Mouse (Mus musculus): ENCODE measurements around the gene P3h4. TPM values are rescaled to one million over a fixed set of nuclear protein-coding genes. Genes with fewer than 3 reads are reported as not detected.

Gene P3h4
- polyA plus RNA-seq, 2 experiments, result 2.8 TPM

DNA sequence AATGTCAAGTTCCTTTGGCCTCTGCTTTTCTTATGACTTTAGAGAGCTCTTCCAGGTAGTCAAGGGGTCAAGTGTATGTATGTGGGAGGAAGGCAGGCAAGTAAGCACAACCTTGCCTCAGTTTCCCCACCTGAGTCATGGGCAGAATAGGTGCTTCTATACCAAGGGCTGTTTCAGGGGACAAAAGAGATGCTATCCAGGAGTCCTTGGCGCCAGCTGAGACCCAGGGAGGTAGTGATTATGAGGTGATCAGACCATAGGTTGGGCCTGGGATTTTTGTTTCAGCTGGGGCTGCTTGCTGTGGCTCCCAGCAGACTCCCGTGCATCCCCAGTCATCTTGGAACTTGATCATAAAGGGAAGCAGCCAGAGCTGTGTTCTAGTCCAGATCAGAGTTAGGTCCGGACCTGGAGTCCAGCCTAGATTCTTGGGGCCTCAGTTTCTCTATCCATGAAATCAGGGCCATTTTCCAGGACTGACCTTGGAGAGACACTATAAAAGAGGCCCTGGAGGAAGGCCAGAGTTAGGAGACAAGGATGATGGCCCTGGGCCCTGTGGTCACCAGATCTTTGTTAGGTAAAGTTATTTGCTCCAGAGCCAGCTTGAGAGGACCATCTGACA is 10.1 kb downstream of the P3h4 start:
- DNase-seq (ENCODE audit: low read depth in 3 of 3, low spot score in 3 of 3) (no peak), ATAC-seq (ENCODE audit: insufficient read depth) (no peak)
- Histone ChIP-seq H3K4me2 (ENCODE audit: low read depth) (no peak overlapping the region), H3K36me3 (replicated peaks; ENCODE audit: control insufficient read depth, insufficient read depth, low read depth) (no peaks in the 10 kb centered on the region), H3K9me3 (ENCODE audit: control insufficient read depth, low read length) (no peaks in the 10 kb centered on the region), H3K27ac (no peak overlapping the region), H3K9ac (replicated peaks) (no peak overlapping the region), H3K4me1 (replicated peaks; ENCODE audit: control insufficient read depth in 2 of 2, insufficient read depth in 2 of 2, low read length in 1 of 2) (peaks cover 7 to 14% of the 10 kb centered on the region in 2 experiments), H3K4me3 (ENCODE audit: insufficient read depth in 1 of 2, low read depth in 2 of 2, low read length in 2 of 2) (no peak overlapping the region), H3K27me3 (ENCODE audit: control insufficient read depth, insufficient read depth, low read length) (no peaks in the 10 kb centered on the region)
- 69% methylated on average over 3 of the region's 3 CpGs for WGBS (ENCODE audit: insufficient replicate concordance)
- no peak for TF ChIP-seq CTCF (IDR thresholded peaks at IDR 0.05; ENCODE audit: low read depth)
- TF ChIP-seq EP300 (IDR thresholded peaks at IDR 0.05; ENCODE audit: low read depth), result no peak

DNA sequence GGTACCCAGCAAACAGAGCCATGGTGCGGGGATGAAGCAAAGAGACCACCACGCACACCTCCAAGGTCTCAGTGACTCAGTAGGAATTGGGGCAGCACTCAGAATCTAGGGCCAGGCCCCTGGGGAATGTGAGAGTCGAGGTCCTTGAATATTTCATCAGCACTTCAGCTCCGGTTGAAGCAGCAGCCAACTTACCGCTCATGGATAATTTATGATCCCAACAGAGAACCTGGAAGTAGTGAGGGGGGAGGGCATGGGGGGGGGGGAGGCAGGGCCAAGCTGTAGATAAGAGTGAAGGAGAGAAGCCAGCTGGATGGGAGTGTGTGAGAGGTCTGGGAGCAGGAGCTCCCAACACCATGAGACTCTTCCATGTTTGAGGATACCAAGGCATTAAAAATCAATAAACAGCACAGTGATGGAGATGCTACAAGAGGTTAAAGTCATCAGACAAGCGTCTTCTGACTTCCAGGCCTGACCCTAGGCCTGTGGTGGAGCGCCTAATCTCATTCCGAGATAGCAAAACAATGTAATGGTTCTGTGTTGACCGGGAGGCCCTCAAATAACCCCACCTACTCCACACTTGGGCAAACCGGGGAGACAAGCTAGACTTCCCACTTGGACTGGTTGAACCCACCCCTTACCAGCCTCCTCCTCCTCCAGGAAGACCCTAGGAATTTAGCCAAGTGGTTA is 11.0 kb downstream of the P3h4 start:
- WGBS (ENCODE audit: insufficient replicate concordance), result 59% methylated on average over 10 of the region's 10 CpGs
- no peak overlapping the region for H3K4me3 ChIP-seq (ENCODE audit: insufficient read depth in 1 of 2, low read depth in 2 of 2, low read length in 2 of 2)
- no peak overlapping the region for H3K9ac ChIP-seq (replicated peaks)
- ATAC-seq (ENCODE audit: insufficient read depth), result no peak
- no peak overlapping the region for H3K4me2 ChIP-seq (ENCODE audit: low read depth)
- no peak for TF ChIP-seq EP300 (IDR thresholded peaks at IDR 0.05; ENCODE audit: low read depth)
- no peak for TF ChIP-seq CTCF (IDR thresholded peaks at IDR 0.05; ENCODE audit: low read depth)
- no peaks in the 10 kb centered on the region for H3K27me3 ChIP-seq (ENCODE audit: control insufficient read depth, insufficient read depth, low read length)
- H3K36me3 ChIP-seq (replicated peaks; ENCODE audit: control insufficient read depth, insufficient read depth, low read depth), result no peaks in the 10 kb centered on the region
- DNase-seq (ENCODE audit: low read depth in 3 of 3, low spot score in 3 of 3), result no peak
- H3K9me3 ChIP-seq (ENCODE audit: control insufficient read depth, low read length), result no peaks in the 10 kb centered on the region
- H3K27ac ChIP-seq, result no peak overlapping the region
- H3K4me1 ChIP-seq (replicated peaks; ENCODE audit: control insufficient read depth in 2 of 2, insufficient read depth in 2 of 2, low read length in 1 of 2), result peaks cover 7 to 17% of the 10 kb centered on the region in 2 experiments

DNA sequence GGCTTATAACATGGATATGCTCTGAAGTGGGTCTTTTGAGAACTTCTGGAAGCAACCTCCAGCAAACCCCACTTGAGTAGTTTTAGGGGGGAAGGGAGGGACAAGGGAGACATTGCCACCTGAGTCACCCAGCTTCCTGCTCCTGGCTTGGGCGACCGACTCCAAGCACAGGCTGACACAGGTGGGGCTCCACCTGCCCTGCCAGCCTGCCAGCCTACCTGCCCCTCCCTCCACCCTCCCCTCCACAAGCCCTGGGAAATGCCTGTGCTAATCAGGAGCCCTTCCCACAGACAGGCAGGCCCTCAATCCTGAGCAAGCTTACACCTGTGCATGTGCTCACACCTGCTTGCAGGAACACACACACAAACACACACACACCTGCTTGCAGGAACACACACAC is 12.0 kb downstream of the P3h4 start:
- Histone ChIP-seq H3K4me1 (replicated peaks; ENCODE audit: control insufficient read depth in 2 of 2, insufficient read depth in 2 of 2, low read length in 1 of 2) (peaks cover 7 to 20% of the 10 kb centered on the region in 2 experiments), H3K9ac (replicated peaks) (no peak overlapping the region), H3K4me2 (ENCODE audit: low read depth) (no peak overlapping the region), H3K27me3 (ENCODE audit: control insufficient read depth, insufficient read depth, low read length) (no peaks in the 10 kb centered on the region), H3K27ac (no peak overlapping the region), H3K36me3 (replicated peaks; ENCODE audit: control insufficient read depth, insufficient read depth, low read depth) (no peaks in the 10 kb centered on the region), H3K4me3 (ENCODE audit: insufficient read depth in 1 of 2, low read depth in 2 of 2, low read length in 2 of 2) (no peak overlapping the region), H3K9me3 (ENCODE audit: control insufficient read depth, low read length) (no peaks in the 10 kb centered on the region)
- DNase-seq (ENCODE audit: low read depth in 3 of 3, low spot score in 3 of 3) (no peak), ATAC-seq (ENCODE audit: insufficient read depth) (no peak)
- no peak for TF ChIP-seq EP300 (IDR thresholded peaks at IDR 0.05; ENCODE audit: low read depth)
- TF ChIP-seq CTCF (IDR thresholded peaks at IDR 0.05; ENCODE audit: low read depth), result no peak
- WGBS (ENCODE audit: insufficient replicate concordance), result 53% methylated on average over 2 of the region's 2 CpGs

DNA sequence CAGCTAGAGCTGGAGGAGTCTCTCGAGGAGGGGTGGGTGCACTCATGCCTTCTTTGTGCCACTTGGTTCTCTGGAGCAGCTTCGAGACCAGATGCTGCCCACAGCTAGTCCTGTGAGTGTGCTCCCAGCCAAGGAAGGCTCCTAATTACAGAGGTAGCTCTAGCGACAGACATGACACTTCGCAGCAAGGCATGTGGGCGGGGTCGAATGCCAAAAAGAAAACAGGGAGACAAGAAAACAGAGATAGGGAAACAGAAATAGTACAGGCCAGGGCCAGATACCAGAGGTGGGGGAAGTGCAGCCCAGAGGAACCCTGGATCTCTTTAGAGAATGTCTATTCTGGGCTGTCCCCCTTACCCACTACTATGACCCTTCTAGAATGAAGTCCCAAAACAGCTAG is 12.4 kb downstream of the P3h4 start:
- H3K9ac ChIP-seq (replicated peaks), result no peak overlapping the region
- no peaks in the 10 kb centered on the region for H3K27me3 ChIP-seq (ENCODE audit: control insufficient read depth, insufficient read depth, low read length)
- H3K4me1 ChIP-seq (replicated peaks; ENCODE audit: control insufficient read depth in 2 of 2, insufficient read depth in 2 of 2, low read length in 1 of 2), result peaks cover 7 to 20% of the 10 kb centered on the region in 2 experiments
- H3K27ac ChIP-seq, result no peak overlapping the region
- TF ChIP-seq CTCF (IDR thresholded peaks at IDR 0.05; ENCODE audit: low read depth) (no peak), EP300 (IDR thresholded peaks at IDR 0.05; ENCODE audit: low read depth) (no peak)
- H3K4me2 ChIP-seq (ENCODE audit: low read depth), result peak overlapping the region; percentile 15
- no peaks in the 10 kb centered on the region for H3K36me3 ChIP-seq (replicated peaks; ENCODE audit: control insufficient read depth, insufficient read depth, low read depth)
- no peaks in the 10 kb centered on the region for H3K9me3 ChIP-seq (ENCODE audit: control insufficient read depth, low read length)
- WGBS (ENCODE audit: insufficient replicate concordance), result 16% methylated on average over 6 of the region's 6 CpGs
- no peak for ATAC-seq (ENCODE audit: insufficient read depth)
- H3K4me3 ChIP-seq (ENCODE audit: insufficient read depth in 1 of 2, low read depth in 2 of 2, low read length in 2 of 2), result no peak overlapping the region
- DNase-seq (ENCODE audit: low read depth in 3 of 3, low spot score in 3 of 3), result no peak

DNA sequence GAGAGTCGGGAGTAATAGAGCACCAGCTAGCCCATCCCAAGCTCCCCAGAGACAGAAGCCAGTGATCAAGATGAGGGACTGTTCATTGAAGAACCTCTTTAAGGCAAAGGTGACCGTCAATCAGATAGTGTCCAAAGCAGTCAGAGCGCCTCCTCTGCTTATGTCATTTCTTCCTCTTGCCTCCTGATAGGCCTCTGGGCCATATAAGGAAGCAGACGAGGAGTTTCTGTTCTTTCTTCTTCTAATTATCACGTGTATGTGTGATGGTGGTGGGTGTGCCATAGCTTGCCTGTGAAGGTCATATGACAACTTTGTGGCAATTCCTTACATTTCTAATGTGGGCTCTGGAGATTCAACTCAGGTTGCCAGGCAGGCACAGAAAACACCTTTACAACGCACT is 13.8 kb downstream of the P3h4 start:
- WGBS (ENCODE audit: insufficient replicate concordance), result 30% methylated on average over 6 of the region's 6 CpGs
- DNase-seq (ENCODE audit: low read depth in 3 of 3, low spot score in 3 of 3) (no peak), ATAC-seq (ENCODE audit: insufficient read depth) (no peak)
- no peak overlapping the region for H3K4me3 ChIP-seq (ENCODE audit: insufficient read depth in 1 of 2, low read depth in 2 of 2, low read length in 2 of 2)
- H3K4me1 ChIP-seq (replicated peaks; ENCODE audit: control insufficient read depth in 2 of 2, insufficient read depth in 2 of 2, low read length in 1 of 2), result peaks cover 7 to 20% of the 10 kb centered on the region in 2 experiments
- peaks cover 8% of the 10 kb centered on the region for H3K27me3 ChIP-seq (ENCODE audit: control insufficient read depth, insufficient read depth, low read length)
- no peak overlapping the region for H3K9ac ChIP-seq (replicated peaks)
- no peak overlapping the region for H3K27ac ChIP-seq
- H3K9me3 ChIP-seq (ENCODE audit: control insufficient read depth, low read length), result no peaks in the 10 kb centered on the region
- TF ChIP-seq CTCF (IDR thresholded peaks at IDR 0.05; ENCODE audit: low read depth), result no peak
- no peak for TF ChIP-seq EP300 (IDR thresholded peaks at IDR 0.05; ENCODE audit: low read depth)
- no peak overlapping the region for H3K4me2 ChIP-seq (ENCODE audit: low read depth)
- no peaks in the 10 kb centered on the region for H3K36me3 ChIP-seq (replicated peaks; ENCODE audit: control insufficient read depth, insufficient read depth, low read depth)

Measured in liver, embryonic 14.5 days (tissue).